Mouse (Mus musculus) megakaryocyte, embryonic 14.5 days (primary cell): ENCODE results near the gene Ttc9b. TPM values are rescaled to one million over a fixed set of nuclear protein-coding genes. Genes with fewer than 3 reads are reported as not detected.
"Not testable (repeated sequence)": the region's sequence is repeated elsewhere in the genome, so short reads cannot be mapped to it uniquely, and the experiment has no call there.

Experiments used
- H3K27me3 ChIP-seq: replicated peaks from 2 replicates; pipeline ENCODE3; 2012; ENCODE audit warnings: inconsistent platforms
- H3K36me3 ChIP-seq: replicated peaks from 2 replicates; pipeline ENCODE3; 2012; ENCODE audit warnings: low read length, inconsistent platforms, mixed read lengths
- H3K4me1 ChIP-seq: 2 replicates; pipeline ENCODE4 v1.6.1; 2012; ENCODE audit warnings: inconsistent platforms
- H3K4me3 ChIP-seq: replicated peaks from 2 replicates; pipeline ENCODE3; 2012; ENCODE audit warnings: moderate library complexity, mild to moderate bottlenecking, inconsistent platforms
- H3K9me3 ChIP-seq: 2 replicates; pipeline ENCODE4 v1.6.1; 2012; ENCODE audit warnings: inconsistent platforms
- FLI1 ChIP-seq: IDR thresholded peaks from 2 replicates; pipeline ENCODE4 v1.6.1; 2012; ENCODE audit warnings: low read length, inconsistent platforms, mixed read lengths
- GATA1 ChIP-seq: IDR thresholded peaks from 3 replicates; pipeline ENCODE4 v1.6.1; 2012; ENCODE audit warnings: mixed read lengths, low read length, inconsistent platforms, borderline replicate concordance
- polyA plus RNA-seq: library from polyadenylated mRNA; stranded (reverse); fragments of >175 nt; gene quantifications from 2 replicates; pipeline ENCODE4 v1.2.3, GENCODE M21; 2012; ENCODE audit warnings: low replicate concordance; ENCODE audit not compliant: insufficient read depth

Ttc9b gene
- polyA plus RNA-seq, 1 experiment, result not detected

DNA sequence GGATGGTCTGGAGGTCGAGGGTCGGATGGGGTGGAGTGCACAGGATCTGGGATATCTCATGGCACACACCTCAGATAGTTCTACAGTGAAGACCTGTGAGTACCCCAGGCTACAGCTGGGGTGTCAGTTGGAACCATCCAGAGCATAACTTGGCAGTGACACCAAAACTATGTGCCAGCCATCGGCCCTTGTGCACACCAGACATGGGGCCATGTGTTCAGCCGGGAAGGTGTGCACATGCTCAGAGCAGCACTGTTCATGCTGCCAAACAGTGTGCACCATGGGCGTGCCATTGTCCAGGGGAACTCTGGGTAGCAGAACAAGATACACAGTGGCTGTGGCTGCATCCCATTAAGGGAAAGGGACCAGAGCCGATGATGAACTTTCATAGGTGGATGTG, 19.0 kb upstream of the Ttc9b start:
- Histone ChIP-seq H3K27me3 (no peaks in the 10 kb centered on the region), H3K4me1 (peaks cover 3% of the 10 kb centered on the region; the same call in 1 of the 2 replicates), H3K36me3 (peaks cover 84% of the 10 kb centered on the region), H3K9me3 (no peaks in the 10 kb centered on the region), H3K4me3 (no peak overlapping the region)
- TF ChIP-seq FLI1, result no peak
- TF ChIP-seq GATA1, result no peak

DNA sequence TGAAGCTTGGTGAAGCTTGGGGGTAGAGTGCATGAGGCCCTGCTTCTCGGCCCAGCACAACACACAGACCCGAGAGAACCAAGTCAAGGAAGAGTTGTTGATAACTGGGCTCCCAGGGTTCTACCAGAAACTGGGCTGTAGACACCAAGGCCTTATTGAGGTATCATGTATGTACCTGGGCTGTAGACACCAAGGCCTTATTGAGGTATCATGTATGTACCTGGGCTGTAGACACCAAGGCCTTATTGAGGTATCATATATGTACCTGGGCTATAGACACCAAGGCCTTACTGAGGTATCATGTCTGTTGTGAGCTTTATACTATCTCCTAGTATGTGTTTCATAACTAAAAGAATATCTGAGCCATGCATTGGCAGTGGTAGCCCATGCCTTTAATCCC, 18.6 kb upstream of the Ttc9b start:
- not testable (repeated sequence) for H3K4me1 ChIP-seq, H3K27me3 ChIP-seq, H3K9me3 ChIP-seq, H3K4me3 ChIP-seq
- peaks cover 84% of the 10 kb centered on the region for H3K36me3 ChIP-seq

DNA sequence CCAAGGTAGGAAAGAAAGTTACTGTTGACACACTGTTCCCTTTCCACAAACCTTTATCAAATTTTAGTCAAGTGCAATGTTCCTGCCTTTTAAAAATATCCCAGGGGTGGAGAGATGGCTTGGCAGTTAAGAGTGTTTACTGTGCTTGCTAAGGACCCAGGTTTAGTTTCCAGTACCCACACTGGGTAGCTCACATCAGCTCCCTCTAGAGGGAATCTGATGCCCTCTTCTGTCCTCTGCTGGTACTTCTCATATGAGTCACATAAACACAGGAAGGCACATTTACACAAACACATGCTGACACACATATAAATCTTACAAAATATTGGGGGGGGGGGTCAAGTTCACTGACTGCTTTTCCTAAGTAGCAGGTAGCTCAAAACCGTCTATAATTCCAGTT, 9.2 kb upstream of the Ttc9b start:
- H3K36me3 ChIP-seq, result peaks cover 10% of the 10 kb centered on the region
- H3K27me3 ChIP-seq, result no peaks in the 10 kb centered on the region
- H3K4me3 ChIP-seq, result no peak overlapping the region
- H3K4me1 ChIP-seq, result no peaks in the 10 kb centered on the region
- no peaks in the 10 kb centered on the region for H3K9me3 ChIP-seq
- TF ChIP-seq GATA1 (no peak), FLI1 (no peak)

DNA sequence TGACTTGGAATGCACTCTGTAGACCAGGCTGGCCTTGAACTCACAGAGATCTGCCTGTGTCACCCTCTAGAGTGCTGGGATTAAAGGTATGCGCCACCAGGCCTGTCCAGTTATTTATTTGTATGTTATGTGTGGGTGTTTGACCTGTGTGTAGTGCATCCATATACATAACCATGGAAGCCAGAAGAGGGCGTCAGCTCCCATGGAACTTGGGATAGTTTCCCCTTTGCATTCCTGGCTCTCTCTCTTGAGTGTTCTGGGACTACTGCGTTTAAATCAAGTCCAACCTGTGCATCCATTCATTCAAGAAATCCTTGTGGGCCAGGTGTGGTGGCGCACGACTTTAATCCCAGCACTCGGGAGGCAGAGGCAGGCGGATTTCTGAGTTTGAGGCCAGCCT, 7.2 kb upstream of the Ttc9b start:
- Histone ChIP-seq H3K36me3 (no peaks in the 10 kb centered on the region), H3K4me3 (no peak overlapping the region), H3K9me3 (no peaks in the 10 kb centered on the region), H3K4me1 (peaks cover 4% of the 10 kb centered on the region), H3K27me3 (no peaks in the 10 kb centered on the region)
- no peak for TF ChIP-seq GATA1
- TF ChIP-seq FLI1, result no peak

DNA sequence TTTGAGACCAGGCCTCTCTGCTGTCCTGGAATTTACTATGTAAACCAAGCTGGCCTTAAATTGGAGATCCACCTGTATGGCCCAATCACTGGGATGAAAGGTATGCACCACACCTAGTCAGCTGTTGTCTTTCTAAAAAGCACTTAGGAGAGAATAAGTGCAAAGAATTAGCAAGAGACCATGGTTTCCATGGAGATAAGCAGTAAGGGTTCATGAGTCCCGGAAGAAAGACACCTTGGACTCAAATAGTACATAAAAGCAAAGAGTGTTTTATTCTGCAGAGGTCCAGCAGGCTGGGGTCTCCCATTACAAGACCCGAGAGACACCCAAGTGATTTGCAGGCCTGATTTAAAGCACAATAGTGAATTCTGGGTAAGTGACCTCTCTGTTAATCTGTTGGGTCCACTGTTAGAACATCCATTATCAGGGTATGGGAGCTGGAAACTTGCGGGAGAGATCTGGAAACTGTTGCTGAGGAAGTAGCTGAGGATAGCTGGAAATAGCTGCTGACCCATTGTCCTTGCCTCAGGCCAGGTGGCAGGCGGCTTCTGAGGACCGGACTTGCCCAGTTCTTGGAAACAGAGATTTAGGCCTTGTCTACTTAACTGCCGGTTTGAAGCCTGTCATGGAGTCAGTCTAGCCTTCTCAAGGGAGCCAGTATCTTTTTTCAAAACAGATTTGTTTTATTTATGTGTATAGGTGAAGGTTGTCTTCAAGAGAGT, 6.3 kb upstream of the Ttc9b start:
- Histone ChIP-seq H3K4me3 (no peak overlapping the region), H3K36me3 (no peaks in the 10 kb centered on the region), H3K9me3 (no peaks in the 10 kb centered on the region), H3K4me1 (peaks cover 4% of the 10 kb centered on the region), H3K27me3 (peaks cover 4% of the 10 kb centered on the region)
- TF ChIP-seq FLI1 (no peak), GATA1 (no peak)

DNA sequence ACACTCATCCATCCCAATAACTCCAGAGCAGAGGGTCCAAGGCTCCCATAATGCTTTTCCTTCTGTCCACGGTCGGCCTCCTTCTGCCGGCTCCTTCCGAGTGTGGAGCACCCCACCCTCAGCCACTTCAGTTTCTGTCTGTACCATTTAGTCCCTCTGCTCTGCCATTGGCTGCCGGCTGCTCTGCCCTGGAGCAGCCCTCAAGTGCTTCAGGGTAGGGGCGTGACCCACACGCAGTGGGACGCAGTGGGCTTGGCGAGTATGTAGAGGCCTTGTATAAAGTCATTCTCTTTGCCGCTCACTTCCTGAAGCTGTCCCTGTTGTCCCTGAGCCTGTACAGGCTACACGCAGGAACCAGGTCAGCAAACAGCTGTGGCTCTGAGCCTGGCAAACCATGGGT, 4.0 kb upstream of the Ttc9b start:
- TF ChIP-seq FLI1 (no peak), GATA1 (no peak)
- Histone ChIP-seq H3K27me3 (peaks cover 27% of the 10 kb centered on the region), H3K4me1 (peaks cover 12% of the 10 kb centered on the region), H3K36me3 (no peaks in the 10 kb centered on the region), H3K4me3 (no peak overlapping the region), H3K9me3 (no peaks in the 10 kb centered on the region)

DNA sequence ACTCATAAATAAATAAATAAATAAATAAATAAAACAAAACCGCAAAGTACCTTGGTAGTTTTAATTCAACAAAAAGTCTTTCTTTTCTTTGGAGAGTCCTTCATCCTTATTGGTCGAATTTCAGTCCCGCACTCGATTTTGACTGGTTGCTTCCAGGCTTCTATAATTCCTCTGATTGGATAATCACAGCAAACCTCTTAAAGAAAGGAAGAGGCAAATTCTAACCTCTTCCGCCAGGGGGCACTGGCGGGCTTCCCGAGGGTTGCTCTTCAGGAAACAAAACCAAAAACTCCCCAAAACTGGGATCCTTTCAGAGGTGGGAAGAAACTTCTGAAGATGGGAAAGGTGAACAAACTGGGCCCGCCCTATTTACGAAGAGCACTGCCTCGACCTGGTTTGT, 2.8 kb upstream of the Ttc9b start:
- Histone ChIP-seq H3K27me3 (peaks cover 39% of the 10 kb centered on the region), H3K4me3 (no peak overlapping the region)
- TF ChIP-seq FLI1 (no peak), GATA1 (no peak)

DNA sequence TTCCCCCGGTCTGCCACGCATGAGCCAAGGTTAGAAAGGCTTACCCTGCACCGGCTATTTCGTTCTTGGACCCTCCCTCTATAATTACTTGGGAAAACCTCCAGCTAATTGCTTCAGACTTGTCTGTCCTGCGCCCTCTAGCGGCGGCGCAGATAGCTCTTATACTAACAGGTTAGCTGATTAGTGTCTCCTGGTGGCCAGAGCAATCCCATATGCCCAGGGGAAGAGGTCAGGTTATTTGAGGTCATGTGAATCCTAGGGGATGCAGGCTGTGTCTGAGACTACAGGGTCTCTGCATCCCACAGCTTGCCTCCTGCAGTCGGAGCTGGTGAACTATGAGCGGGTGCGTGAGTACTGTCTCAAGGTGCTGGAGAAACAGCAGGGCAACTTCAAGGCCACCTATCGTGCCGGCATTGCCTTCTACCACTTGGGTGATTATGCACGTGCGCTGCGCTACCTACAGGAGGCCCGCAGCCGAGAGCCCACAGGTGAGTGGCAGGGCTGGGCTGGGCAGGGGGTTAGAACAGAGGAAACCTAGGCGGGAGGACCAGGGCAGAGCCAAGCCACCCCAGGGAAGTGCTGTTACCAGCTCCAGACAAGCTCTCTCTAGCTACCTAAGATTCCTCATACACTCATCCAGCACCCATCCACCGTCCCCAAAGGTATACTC, 1.0 kb downstream of the Ttc9b start:
- peaks cover 76% of the 10 kb centered on the region for H3K27me3 ChIP-seq
- no peak overlapping the region for H3K4me3 ChIP-seq
- peaks cover 32% of the 10 kb centered on the region for H3K4me1 ChIP-seq
- H3K9me3 ChIP-seq, result no peaks in the 10 kb centered on the region
- TF ChIP-seq GATA1, result no peak
- TF ChIP-seq FLI1, result no peak
- H3K36me3 ChIP-seq, result no peaks in the 10 kb centered on the region

More for the DNA sequence above, 2.8 kb upstream of the Ttc9b start:
- Histone ChIP-seq H3K9me3 (no peaks in the 10 kb centered on the region), H3K36me3 (no peaks in the 10 kb centered on the region), H3K4me1 (peaks cover 12% of the 10 kb centered on the region)

DNA sequence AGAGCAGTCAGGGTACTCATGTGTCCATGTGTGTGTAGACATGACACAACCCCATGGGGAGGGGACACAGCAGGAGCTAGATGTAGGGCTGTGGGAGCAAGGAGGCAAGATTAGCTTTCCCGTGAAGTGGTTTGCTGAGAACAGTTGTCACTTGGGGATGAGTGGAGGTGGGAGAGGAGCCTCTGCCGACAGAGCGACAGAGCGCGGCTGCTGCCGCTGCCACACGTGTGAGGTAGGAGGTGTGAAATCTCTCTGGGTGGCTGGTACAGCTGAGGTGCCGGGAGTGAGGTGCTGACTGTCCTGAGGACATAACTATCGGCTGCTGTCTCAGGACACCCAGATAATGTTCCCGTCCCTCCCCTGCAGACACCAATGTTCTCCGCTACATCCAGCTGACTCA, 1.8 kb downstream of the Ttc9b start:
- peaks cover 79% of the 10 kb centered on the region for H3K27me3 ChIP-seq
- no peaks in the 10 kb centered on the region for H3K9me3 ChIP-seq
- H3K4me1 ChIP-seq, result peaks cover 28% of the 10 kb centered on the region
- no peaks in the 10 kb centered on the region for H3K36me3 ChIP-seq
- TF ChIP-seq FLI1 (no peak), GATA1 (no peak)
- H3K4me3 ChIP-seq, result no peak overlapping the region

DNA sequence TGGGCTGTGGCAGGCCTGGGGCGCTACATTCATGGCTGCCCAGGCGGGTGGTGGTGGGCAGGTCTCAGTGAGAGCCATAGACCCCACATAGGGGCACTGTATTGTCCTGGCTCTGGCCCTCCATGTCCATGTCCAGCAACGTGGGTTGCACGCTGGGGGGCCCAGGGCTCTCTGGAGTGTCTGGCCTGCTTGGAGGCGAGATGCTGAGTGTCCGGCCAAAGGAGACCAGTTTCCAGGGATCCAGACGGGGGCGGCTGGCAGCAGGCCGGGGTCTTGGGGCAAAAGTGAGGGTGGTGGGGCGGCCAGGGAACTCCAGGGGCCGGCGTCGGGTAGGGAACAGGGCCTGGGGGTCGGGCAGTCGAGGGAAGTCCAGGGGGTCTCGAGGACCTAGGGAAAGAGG, 2.9 kb downstream of the Ttc9b start:
- H3K27me3 ChIP-seq, result peaks cover 82% of the 10 kb centered on the region

More for the DNA sequence above, 2.9 kb downstream of the Ttc9b start:
- TF ChIP-seq FLI1, result no peak
- Histone ChIP-seq H3K36me3 (no peaks in the 10 kb centered on the region), H3K4me1 (peaks cover 28% of the 10 kb centered on the region), H3K4me3 (no peak overlapping the region), H3K9me3 (no peaks in the 10 kb centered on the region)
